Mouse (Mus musculus) forebrain, postnatal 0 days (tissue): ENCODE measurements around the gene Slc31a1. TPM values are rescaled to one million over a fixed set of nuclear protein-coding genes. Genes with fewer than 3 reads are reported as not detected.

Experiments used
- ATAC-seq: fragments of 200-750 bp; cut with Nextera tagmentation; 2 replicates; pipeline ENCODE4 v1.8.0; 2017; ENCODE audit warnings: mild to moderate bottlenecking, moderate library complexity
- DNase-seq: peaks from one replicate; pipeline ENCODE4 v3.0.0-alpha.2; 2015
- H3K27ac ChIP-seq: fragments of 300-500 bp; sonication (generic); 2 replicates; pipeline ENCODE4 v1.5.1; 2014; ENCODE audit warnings: low read depth, mild to moderate bottlenecking, antibody characterized with exemption, low read length, moderate library complexity, mixed read lengths
- H3K27me3 ChIP-seq: fragments of 300-500 bp; sonication (generic); 2 replicates; pipeline ENCODE4 v1.6.1; 2014; ENCODE audit warnings: mild to moderate bottlenecking, low read length, mixed read lengths; ENCODE audit not compliant: insufficient read depth
- H3K36me3 ChIP-seq: fragments of 300-500 bp; sonication (generic); 2 replicates; pipeline ENCODE4 v1.6.1; 2014; ENCODE audit warnings: mild to moderate bottlenecking, moderate library complexity; ENCODE audit not compliant: insufficient read depth
- H3K4me1 ChIP-seq: fragments of 300-500 bp; sonication (generic); 2 replicates; pipeline ENCODE4 v1.6.1; 2014; ENCODE audit warnings: antibody characterized with exemption; ENCODE audit not compliant: insufficient read depth
- H3K4me2 ChIP-seq: fragments of 300-500 bp; sonication (generic); 2 replicates; pipeline ENCODE4 v1.6.1; 2014; ENCODE audit warnings: low read depth, mild to moderate bottlenecking, moderate library complexity
- H3K4me3 ChIP-seq: fragments of 300-500 bp; sonication (generic); 2 replicates; pipeline ENCODE4 v1.5.1; 2014; ENCODE audit warnings: low read depth, low read length, mixed read lengths
- H3K9ac ChIP-seq: fragments of 300-500 bp; sonication (generic); 2 replicates; pipeline ENCODE4 v1.6.1; 2014; ENCODE audit warnings: mild to moderate bottlenecking
- H3K9me3 ChIP-seq: fragments of 300-500 bp; sonication (generic); 2 replicates; pipeline ENCODE4 v1.6.1; 2016; ENCODE audit warnings: low read length
- CTCF ChIP-seq: sonication (generic); IDR thresholded peaks from 2 replicates; pipeline ENCODE4 v1.5.1; 2016; ENCODE audit warnings: antibody characterized with exemption, control low read depth, low read depth
- WGBS: fragments of 180-500 bp; shearing (Covaris S2); extraction: QIAGEN DNeasy Blood & Tissue Kit; methylation state at CpG from one replicate; pipeline ENCODE4 v1.1.7; 2014; 5-methylcytosine and 5-hydroxymethylcytosine counted together
- polyA plus RNA-seq: library from polyadenylated mRNA; unstranded; fragments of >200 nt; fragmentation: Nextera tagmentation; extraction: Ambion mirVana; gene quantifications from 2 replicates; pipeline ENCODE4 v1.2.1, GENCODE M21; 2015
- total RNA-seq: library from RNA; depleted of rRNA; stranded (reverse); fragments of >200 nt; gene quantifications from 2 replicates; pipeline ENCODE4 v1.2.3, GENCODE M21; 2014

The Slc31a1 gene
- total and polyA plus RNA-seq, 2 experiments from 2014 or later, result 16.2 to 39.9 TPM

DNA sequence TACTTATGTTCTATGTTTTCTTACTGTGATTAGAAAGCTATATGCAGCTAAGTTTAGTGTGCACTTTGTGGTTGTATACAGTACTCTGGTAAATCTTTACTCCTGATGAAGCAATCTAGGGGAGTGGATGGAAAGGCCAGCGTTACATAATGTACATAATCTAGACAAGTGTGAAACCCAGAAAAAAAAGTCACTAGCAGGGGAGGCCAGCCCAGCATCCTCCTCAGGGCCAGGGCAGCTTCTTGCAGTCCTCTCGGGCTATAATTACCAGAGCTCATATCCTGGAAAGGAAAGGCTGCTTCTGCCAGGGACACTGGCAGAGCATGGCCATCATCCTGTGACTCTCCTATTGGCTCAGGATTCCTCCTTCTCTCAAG, 12.2 kb upstream of the Slc31a1 start:
- TF ChIP-seq CTCF, result no peak
- Histone ChIP-seq H3K4me3 (no peak overlapping the region), H3K4me1 (no peaks in the 10 kb centered on the region), H3K36me3 (peaks cover 39% of the 10 kb centered on the region), H3K27me3 (no peaks in the 10 kb centered on the region), H3K9me3 (no peaks in the 10 kb centered on the region), H3K4me2 (no peak overlapping the region), H3K27ac (no peak overlapping the region), H3K9ac (no peak overlapping the region)
- no peak for DNase-seq
- WGBS, result 82% methylated on average over 2 of the region's 2 CpGs
- no peak for ATAC-seq

DNA sequence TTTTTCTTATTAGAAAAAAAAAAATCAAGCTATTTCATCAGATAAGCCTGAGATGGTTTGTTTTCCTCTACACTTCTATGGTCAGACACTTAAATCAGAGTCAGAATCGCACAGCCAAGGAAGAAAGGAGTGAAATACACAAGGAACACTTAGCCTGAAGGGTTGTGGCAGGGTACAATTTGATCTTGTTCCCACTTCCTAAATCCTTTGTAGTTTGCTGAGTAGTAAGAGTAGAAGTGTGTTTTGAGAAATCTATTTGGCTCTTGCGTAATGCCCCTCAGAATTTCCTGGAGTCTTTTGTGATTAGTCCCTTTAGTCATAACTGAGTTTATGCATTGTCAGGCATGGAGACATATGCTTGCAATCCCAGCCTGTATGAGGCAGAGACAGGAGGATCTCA, 11.2 kb upstream of the Slc31a1 start:
- Histone ChIP-seq H3K9me3 (no peaks in the 10 kb centered on the region), H3K4me3 (no peak overlapping the region), H3K9ac (no peak overlapping the region), H3K27ac (no peak overlapping the region), H3K36me3 (peaks cover 39% of the 10 kb centered on the region), H3K27me3 (no peaks in the 10 kb centered on the region), H3K4me1 (no peaks in the 10 kb centered on the region), H3K4me2 (no peak overlapping the region)
- no peak for ATAC-seq
- no peak for TF ChIP-seq CTCF
- WGBS, result 90% methylated on average over 2 of the region's 2 CpGs
- DNase-seq, result no peak

DNA sequence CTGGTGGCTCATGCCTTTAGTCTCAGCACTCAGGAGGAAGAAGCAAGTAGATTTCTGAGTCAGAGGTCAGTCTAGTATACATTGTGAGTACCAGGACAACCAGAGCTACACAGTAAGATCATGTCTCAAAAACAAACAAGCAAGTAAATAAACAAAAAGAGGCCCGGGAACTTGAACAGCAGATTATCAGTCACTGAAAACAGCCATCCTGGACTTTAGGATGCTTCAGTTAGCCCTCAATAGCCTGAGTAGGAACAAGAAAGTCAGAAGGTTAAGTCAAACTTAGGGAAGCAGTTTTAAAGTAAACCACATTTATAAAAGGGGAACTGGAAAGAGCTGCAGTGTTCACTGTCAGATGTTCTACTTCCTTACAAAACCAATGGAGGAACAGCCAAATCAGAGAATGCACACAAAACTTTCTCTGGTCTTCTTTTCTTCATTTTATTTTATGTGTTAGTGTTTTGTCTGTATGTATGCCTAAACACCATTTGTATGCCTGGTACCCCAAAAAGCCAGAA, 2.8 kb upstream of the Slc31a1 start:
- H3K9me3 ChIP-seq, result no peaks in the 10 kb centered on the region
- no peak overlapping the region for H3K4me2 ChIP-seq
- H3K9ac ChIP-seq, result no peak overlapping the region
- no peaks in the 10 kb centered on the region for H3K27me3 ChIP-seq
- no peaks in the 10 kb centered on the region for H3K36me3 ChIP-seq
- ATAC-seq (no peak), DNase-seq (no peak)
- peaks cover 13% of the 10 kb centered on the region; the same call in 1 of the 2 replicates for H3K4me1 ChIP-seq
- H3K27ac ChIP-seq, result no peak overlapping the region
- no peak overlapping the region for H3K4me3 ChIP-seq
- no peak for TF ChIP-seq CTCF
- WGBS, result 91% methylated on average over 1 of the region's 1 CpGs

DNA sequence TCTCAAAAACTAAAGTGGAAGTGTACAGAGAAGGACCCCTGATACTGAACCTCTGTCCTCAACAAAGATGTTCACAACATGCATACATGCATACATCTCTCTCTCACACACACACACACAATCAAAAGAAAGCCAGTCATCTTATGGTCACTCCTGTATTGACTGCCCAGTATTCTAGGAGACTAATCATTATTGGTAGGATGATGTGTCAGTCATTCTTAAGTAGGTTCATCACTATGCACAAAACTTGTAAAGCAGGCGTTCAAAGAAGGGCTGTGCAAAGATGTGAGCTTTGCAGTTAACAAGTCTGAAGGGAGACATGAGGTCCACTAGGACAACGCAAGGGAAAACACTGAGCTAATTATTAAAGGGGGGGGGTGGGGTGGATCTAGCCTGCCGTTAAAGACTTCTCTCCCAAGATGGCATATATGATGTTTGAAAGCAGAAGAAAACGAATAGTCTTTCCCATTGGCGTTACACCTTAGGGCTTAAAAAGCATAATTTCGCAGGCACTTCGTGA, 1.2 kb upstream of the Slc31a1 start:
- no peak for ATAC-seq
- H3K9ac ChIP-seq, result peak overlapping the region; percentile 77
- H3K27ac ChIP-seq, result peak overlapping the region; percentile 88
- no peaks in the 10 kb centered on the region for H3K27me3 ChIP-seq
- H3K36me3 ChIP-seq, result no peaks in the 10 kb centered on the region
- H3K4me3 ChIP-seq, result peak overlapping the region; percentile 83
- H3K9me3 ChIP-seq, result no peaks in the 10 kb centered on the region
- peak overlapping the region; percentile 84 for H3K4me2 ChIP-seq
- DNase-seq, result no peak
- WGBS, result 51% methylated on average over 7 of the region's 7 CpGs
- TF ChIP-seq CTCF, result no peak
- H3K4me1 ChIP-seq, result peaks cover 13% of the 10 kb centered on the region; the same call in 1 of the 2 replicates

DNA sequence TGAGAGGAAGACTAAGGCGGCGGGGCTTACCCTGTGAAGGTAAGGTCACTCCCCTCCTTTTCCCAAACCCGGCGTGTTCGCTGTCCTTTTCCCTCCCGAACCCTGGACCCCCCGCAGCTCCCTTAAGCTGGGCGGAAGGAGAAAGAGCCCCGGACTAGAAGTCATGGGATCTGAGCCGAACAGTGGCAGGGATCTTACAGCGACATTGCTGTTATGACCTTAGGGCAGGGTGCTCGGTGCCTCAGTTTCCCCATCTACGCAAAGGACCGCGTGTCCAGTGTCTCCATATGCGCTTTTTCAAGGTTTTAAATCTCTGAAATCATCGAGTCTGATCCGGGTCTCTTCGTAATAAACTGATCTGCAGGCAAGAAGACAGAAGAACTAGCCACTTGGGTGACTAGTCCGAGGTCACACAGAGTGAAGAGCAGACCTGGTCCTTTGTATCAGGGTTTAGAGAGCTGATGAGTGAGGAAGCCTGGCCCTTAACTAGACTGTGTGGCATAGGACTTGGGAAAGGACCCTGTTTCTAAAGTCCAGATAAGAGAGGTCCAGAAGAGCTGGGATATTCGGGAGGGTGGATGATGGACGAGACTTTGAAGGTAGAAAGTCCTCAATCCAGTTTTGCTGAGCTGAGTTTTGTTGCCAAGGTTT, 403 bp downstream of the Slc31a1 start:
- peak overlapping the region; percentile 84 for H3K4me2 ChIP-seq
- H3K4me3 ChIP-seq, result peak overlapping the region; percentile 83
- TF ChIP-seq CTCF, result no peak
- ATAC-seq (no peak; the same call in 1 of the 2 replicates), DNase-seq (no peak)
- H3K9me3 ChIP-seq, result no peaks in the 10 kb centered on the region
- H3K4me1 ChIP-seq, result peaks cover 13% of the 10 kb centered on the region; the same call in 1 of the 2 replicates
- no peaks in the 10 kb centered on the region for H3K27me3 ChIP-seq
- peak overlapping the region; percentile 77 for H3K9ac ChIP-seq
- peak overlapping the region; percentile 62; the same call in 1 of the 2 replicates for H3K27ac ChIP-seq
- H3K36me3 ChIP-seq, result no peaks in the 10 kb centered on the region
- under 1% methylated on average over 22 of the region's 22 CpGs for WGBS

DNA sequence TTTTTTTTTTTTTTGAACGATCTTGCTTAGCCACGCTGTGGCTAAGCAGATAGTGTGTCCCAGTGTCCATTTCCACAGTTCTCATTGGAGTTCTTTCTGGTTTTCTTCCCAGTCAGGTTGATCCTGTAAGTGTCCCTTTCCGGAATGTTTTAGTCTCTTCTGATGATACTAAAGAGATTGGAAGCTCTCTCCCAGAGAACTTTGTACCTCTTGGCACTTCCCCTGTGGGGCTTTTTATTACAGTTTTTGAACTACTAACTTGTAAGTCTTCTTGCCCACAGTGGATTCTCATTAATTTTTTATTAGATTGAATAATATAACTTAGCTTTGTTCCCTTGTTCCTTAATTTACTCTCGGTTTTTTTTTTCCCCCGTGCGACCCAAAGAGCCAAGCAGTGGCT, 1.0 kb downstream of the Slc31a1 start:
- Histone ChIP-seq H3K27ac (no peak overlapping the region), H3K9me3 (no peaks in the 10 kb centered on the region)
- DNase-seq, result no peak

DNA sequence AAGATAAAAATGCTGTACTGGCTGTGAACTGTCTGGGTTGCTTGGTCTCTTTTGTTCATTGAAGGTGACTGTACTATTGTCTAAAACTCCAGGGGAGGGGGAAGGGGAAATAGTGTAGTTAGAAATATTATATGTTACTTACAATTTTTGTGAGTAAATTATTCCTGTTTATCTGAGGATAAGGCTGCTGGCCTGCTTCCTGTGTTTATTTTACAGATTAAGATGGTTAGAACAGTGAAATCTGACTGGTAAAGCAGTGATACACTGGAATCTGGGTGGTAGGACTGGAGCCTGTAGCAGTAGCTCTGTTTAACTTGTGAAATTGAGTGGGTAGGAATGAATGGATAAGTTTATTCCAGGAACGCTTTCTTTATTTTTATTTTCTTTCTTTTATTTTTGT, 1.5 kb downstream of the Slc31a1 start:
- TF ChIP-seq CTCF, result no peak
- H3K9ac ChIP-seq, result no peak overlapping the region
- WGBS, result 90% methylated on average over 1 of the region's 1 CpGs
- H3K4me1 ChIP-seq, result peaks cover 13% of the 10 kb centered on the region; the same call in 1 of the 2 replicates
- DNase-seq (no peak), ATAC-seq (no peak)
- no peaks in the 10 kb centered on the region for H3K36me3 ChIP-seq
- H3K27ac ChIP-seq, result no peak overlapping the region
- no peaks in the 10 kb centered on the region for H3K27me3 ChIP-seq
- no peaks in the 10 kb centered on the region for H3K9me3 ChIP-seq
- H3K4me2 ChIP-seq, result peak overlapping the region; percentile 9; the same call in 1 of the 2 replicates
- H3K4me3 ChIP-seq, result peak overlapping the region; percentile 83

More for the DNA sequence above, 1.0 kb downstream of the Slc31a1 start:
- TF ChIP-seq CTCF, result no peak
- Histone ChIP-seq H3K9ac (peak overlapping the region; percentile 77), H3K27me3 (no peaks in the 10 kb centered on the region), H3K36me3 (no peaks in the 10 kb centered on the region), H3K4me2 (peak overlapping the region; percentile 84), H3K4me3 (peak overlapping the region; percentile 83), H3K4me1 (peaks cover 13% of the 10 kb centered on the region; the same call in 1 of the 2 replicates)
- no peak for ATAC-seq
- WGBS, result 42% methylated on average over 6 of the region's 6 CpGs
